Mouse (Mus musculus): Measurements from ENCODE around the gene Kars. TPM values are rescaled to one million over a fixed set of nuclear protein-coding genes. Genes with fewer than 3 reads are reported as not detected.

Kars gene
- 78.8 TPM for polyA plus RNA-seq (2017; shearing (Covaris generic))

GRCm38 (mm10) chr8:112010997-112011815 is at the start of gene Kars, which contains the start of gene Terf2ip:
Gene Kars, minus strand, starts transcription at chr8:112011323.
Gene Terf2ip, plus strand, starts transcription at chr8:112011398.

GRCm38 (mm10) chr8:112014936-112015335 is 3.8 kb upstream of the Kars start, which contains the start of gene Gm6793:
Gene Gm6793, minus strand, starts transcription at chr8:112015036.

GRCm38 (mm10) chr8:111992013-111992702 is 19.0 kb downstream of the Kars start, which contains the start of gene Adat1:
Gene Adat1, minus strand, starts transcription at chr8:111992302.

Other genes with a start within 250 kb of the Kars start
- 60.3 TPM for gene Cfdp1, start 157.0 kb downstream of the Kars start, polyA plus RNA-seq (2017; shearing (Covaris generic))
- gene Tmem170, start 134.6 kb downstream of the Kars start, polyA plus RNA-seq (2017; shearing (Covaris generic)), result 1.2 TPM
- gene Chst5, start 100.9 kb downstream of the Kars start, polyA plus RNA-seq (2017; shearing (Covaris generic)), result 0.17 TPM
- 0.99 TPM for gene Tmem231, start 77.4 kb downstream of the Kars start, polyA plus RNA-seq (2017; shearing (Covaris generic))
- 327 TPM for gene Gabarapl2, start 70.6 kb downstream of the Kars start, polyA plus RNA-seq (2017; shearing (Covaris generic))
- gene Adat1, start 19.0 kb downstream of the Kars start, polyA plus RNA-seq (2017; shearing (Covaris generic)), result 4.1 TPM
- gene Terf2ip, start 75 bp upstream of the Kars start, polyA plus RNA-seq (2017; shearing (Covaris generic)), result 17.3 TPM
- 2.4 TPM for gene Gm6793, start 3.7 kb upstream of the Kars start, polyA plus RNA-seq (2017; shearing (Covaris generic))

Measured in effector memory CD4-positive, alpha-beta T cell, adult 7 months (primary cell).